Mouse (Mus musculus): ENCODE data around the gene Ten1.

The Ten1 gene

DNA sequence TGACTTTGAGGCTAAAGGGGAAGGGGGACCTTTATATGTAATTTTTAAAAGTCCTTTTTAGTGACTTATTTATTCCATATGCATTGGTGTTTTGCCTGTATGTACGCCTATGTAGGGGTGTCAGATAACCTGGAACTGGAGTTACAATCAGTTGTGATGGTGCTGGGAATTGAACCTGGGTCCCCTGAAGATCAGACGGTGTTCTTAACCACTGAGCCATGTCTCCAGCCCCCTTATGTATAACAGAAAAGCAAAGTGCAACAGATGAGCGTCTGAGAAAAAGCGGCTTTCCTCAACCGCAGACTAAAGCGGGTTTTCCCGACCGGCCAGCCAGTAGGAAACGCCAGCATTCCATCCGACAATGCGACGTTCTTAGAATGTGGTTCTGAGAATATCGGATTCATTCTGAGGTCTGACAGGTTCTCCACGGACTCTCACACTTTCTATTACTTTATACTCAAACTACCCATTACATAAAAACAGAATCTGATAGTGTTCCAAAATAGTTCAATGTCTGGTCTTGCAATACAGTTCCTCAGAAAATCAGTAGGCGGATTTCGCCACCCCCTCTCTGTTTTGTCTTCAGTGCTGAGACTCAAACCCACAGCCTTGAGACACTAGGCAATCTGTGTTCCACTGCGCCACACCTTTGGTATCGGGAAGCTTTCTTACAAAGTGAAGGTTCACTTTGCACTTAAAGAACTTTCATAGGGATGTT lies 1.6 kb upstream of the Ten1 start:
- DNase-seq (ENCODE audit: low read depth, low spot score) = no peak

DNA sequence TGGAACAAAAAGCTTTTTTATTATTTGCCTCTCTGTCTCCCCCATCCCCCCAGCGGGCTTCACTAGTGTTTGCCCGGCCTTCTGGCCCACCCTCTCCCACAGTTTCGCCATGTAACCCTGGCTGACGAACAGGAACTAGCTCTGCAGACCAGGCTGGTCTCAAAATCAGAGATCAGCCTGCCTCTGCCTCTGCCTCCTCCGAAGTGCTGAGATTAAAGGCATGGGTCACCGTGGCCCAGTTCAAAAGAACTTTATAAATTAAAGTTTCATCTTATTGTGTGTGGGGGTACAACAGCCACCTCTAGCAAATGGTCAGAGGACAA lies 1.1 kb upstream of the Ten1 start:
- DNase-seq (ENCODE audit: low read depth, low spot score) = no peak

DNA sequence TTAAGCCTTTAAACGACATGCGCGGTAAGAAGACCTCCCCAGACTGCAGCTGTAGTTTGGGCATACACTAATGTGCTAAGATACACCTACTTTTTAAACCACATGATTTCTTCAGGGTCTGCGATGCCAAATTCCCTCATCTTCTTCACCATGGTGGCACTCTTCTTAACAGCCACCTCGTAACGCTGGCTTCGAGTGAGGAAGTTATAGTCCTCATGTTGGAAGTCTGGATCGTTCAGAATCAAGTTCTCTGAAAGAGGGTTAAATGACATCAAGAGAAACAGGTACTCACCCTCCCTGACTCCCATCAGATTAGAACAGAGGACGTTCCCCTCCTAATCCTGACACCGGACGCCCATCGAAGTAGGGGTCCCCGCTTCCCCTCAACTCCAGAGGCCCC lies 523 bp upstream of the Ten1 start:
- DNase-seq (ENCODE audit: low read depth, low spot score) = no peak

DNA sequence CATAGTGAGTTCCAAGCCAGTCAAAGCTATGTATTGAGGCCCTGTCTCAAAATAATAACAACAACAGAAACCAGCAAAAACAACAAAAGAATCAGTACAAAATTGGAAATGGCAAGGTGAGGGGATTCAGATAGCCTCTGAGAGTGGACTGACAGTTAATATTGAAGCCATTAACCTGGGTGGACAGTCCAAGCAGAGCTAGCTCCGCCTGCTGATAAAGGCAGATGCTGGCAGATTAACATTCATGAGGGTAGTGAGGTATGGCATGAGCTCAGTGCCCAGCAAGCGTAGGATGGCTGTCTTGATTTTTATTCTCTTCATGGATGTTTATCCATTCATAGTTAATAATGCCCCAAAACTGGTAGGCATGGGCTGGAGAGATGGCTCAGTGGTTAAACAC lies 2.5 kb downstream of the Ten1 start:
- no peak for DNase-seq (ENCODE audit: low read depth, low spot score)

DNA sequence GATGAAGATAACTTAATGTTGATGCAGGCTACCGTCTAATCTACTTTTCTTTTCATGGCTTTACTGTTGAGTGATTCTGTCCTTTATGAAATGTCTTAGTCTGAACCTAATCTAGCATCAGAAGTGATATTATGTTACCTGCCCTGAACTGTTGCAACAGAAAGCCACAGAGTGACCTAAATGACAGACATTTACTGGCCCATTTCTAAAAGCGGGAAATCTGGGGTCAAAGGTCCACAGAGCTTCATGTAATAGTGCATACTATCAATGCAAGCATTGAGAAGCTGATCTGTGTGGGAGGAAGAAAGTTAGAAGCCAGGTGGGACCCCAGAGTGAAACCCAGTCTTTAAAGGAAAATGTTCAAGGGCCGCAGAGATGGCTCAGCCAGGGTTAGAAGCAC lies 4.5 kb downstream of the Ten1 start:
- DNase-seq (ENCODE audit: low read depth, low spot score) = no peak

DNA sequence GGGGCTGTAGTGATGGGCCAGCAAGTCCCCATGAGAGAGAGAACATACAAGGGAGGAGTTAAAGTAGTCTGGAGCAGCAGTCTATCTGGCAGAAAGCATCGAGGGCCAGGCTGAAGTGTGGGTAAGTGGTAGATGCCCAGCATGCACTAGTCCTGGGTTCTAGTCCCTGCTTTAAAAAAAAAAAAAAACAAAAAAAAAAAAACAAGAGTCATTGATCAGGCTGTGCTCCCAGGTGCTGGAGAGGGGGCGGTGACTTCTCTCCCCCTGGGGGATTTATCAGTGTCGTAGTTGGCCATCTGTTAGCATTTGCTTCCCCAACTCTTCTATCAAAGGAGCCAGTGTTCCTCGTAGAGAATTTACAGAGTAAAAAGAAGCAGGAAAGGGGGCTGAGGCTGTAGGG lies 8.0 kb downstream of the Ten1 start:
- no peak for DNase-seq (ENCODE audit: low read depth, low spot score)

DNA sequence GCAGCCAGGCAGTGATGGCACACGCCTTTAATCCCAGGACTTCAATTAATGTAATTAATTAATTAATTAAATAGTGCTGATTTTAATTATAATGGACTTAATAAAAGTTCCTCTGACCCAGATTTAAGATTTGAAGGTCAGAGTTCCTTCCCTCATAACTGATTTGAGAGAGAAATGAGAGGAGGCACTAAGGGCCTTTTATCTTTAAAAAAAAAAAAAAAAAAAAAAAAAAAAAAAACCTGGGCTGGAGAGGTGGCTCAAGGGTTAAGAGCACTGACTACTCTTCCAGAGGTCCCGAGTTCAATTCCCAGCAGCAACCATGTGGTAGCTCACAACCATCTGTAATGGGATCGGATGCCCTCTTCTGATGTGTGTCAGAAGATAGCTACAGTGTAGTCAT lies 10.0 kb downstream of the Ten1 start:
- DNase-seq (ENCODE audit: low read depth, low spot score) = no peak

DNA sequence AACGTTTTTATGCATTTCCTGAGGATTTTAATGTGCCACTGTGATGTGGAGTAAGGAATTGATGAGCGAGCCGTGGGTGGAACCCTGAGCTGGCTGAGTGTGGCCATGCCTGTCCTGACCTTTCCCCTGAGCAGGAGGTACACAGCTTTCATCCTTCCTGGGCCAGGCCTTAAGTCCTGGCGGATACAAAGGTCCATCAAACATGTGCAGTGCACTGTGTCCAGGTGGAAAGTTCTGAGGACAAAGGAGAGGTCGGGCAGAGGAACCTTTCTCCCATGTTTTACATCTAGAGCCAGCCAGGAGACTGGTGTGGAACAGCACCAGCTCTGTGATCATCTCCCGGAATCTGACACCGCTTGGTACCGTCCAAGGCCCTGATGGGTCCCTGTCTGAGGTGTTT lies 10.6 kb downstream of the Ten1 start:
- no peak for DNase-seq (ENCODE audit: low read depth, low spot score)

DNA sequence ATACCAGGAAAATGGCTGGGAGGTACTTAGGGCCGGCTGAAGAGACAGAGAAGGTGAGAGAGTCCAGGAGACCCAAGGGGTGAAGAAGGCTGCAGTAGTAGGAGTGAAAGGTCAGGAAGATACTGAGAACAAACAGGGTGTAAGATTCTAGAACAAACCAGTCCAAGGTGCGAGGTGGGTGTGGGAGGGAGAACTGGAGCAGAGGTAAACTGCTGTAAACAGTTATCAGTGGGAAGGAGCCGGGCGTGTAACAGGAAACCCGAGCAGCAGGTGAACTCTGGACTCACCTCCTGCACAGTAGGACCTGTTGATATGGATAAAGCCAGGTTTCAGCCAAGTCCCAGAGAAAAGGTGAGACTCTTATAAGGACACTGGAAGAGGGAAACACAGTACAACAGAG lies 12.0 kb downstream of the Ten1 start:
- no peak for DNase-seq (ENCODE audit: low read depth, low spot score)

DNA sequence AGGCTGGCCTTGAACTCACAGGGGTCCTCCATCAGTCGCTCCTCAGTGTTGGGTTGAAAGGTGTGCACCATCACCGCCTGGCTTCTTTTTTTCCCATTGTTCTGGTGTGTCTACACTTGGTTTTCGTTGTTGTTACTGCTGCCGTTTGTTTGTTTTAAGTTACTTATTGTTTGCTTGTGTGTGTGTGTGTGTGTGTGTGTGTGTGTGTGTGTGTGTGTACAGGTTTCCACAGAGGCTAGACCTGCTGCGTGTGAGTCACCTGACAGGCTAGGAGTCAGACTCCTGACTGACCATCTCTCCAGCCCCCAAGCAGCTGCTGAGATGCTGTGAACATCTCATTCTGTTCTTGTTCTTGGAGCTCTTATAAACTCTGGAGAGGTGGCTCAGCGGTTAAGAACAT lies 14.2 kb downstream of the Ten1 start:
- no peak for DNase-seq (ENCODE audit: low read depth, low spot score)

DNA sequence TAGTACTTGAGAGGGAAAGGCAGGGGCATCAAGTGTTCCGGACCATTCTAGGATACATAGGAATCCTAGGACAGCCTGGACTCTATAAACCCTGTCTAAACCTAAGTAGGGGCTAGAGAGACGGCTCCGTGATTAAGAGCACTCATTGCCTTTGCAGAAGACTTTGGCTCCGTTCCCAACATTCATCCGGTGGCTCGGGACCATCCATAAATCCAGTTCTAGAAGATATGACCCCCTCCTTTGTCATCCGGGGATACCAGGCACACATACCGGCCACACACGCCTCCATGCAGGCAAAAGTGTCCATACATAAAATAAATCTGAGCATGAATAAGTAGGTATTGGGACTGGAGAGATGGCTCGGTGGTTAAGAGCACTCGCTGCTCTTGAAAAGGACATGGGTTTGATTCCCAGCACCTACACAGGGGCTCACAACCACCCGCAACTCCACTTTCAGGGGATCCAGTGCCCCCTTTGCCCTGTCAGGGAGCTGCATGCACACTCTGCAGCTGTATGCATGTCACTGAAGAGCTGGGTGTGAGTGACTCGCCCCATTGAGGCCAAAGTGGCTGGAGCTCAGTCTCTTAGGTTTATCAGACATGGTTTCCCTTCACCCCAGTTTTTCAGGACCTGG lies 15.3 kb downstream of the Ten1 start:
- no peak for DNase-seq (ENCODE audit: low read depth, low spot score)

DNA sequence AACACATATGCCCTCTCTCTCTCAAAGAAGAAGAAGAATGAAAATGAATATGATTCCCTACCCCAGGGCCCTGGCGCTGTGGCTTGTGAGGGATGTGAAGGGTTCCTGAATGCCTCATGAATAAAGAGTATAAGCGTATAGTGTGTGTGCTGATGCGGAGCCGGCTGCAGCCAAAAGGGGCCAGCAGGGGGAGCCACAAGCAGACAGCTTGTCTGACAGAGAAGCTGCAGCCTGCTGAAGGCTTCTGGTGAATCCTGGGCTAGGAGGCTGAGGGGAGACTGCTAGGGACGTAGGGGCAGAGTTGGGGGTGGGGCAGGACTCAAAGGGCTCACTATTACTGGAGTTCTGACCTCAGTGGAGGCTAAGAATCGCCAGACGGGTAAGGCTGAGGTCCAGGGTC lies 16.5 kb downstream of the Ten1 start:
- DNase-seq (ENCODE audit: low read depth, low spot score) = no peak

DNA sequence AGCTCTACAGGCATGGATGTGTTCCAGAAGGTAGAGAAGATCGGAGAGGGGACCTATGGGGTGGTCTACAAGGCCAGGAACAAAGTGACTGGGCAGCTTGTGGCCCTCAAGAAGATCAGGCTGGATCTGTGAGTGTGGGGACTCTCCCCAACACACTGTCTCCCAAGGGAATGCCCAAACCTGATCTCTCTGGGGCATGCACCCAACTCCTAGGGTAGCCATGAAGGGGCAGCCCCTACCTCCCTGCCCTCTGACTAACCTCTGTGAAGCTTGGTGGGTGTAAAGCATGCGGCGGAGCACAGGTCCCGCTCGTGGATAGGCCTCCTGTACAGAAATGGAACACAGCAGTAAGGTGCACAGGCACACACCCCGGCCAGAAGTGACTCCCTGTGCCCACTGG lies 17.3 kb downstream of the Ten1 start:
- DNase-seq (ENCODE audit: low read depth, low spot score) = no peak

DNA sequence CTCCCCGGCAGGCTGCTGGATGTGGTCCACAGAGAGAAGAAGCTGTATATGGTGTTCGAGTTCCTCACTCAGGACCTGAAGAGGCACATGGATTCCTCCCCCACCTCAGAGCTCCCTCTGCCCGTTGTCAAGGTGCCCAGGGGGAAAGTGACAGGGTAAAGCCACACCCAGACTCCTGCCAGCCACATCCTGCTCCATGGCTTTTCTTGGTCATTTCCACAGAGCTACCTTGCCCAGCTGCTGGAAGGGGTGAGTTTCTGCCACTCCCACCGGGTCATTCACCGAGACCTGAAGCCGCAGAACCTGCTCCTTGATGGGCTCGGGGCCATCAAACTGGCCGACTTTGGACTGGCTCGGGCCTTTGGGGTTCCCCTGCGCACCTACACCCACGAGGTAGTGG lies 17.9 kb downstream of the Ten1 start:
- DNase-seq (ENCODE audit: low read depth, low spot score) = no peak

DNA sequence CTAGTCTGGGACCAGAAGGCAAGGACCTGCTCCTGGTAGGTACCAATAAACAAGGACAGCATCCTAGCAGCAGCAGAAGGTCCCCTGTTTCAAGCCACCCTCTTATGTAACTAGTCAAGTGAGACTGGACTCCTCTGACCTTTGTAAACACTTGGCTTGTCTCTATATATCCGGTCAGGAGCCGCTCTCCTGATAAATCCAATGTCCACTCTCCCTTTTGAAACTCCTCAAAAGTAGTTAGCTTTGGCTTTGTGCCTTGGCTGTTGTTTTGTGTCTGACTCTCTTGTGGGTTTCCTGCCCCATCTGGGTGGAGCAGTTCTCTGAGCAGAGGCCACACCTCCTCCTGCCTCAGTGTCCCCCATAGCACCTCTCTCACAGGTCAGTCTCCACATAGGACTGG lies 19.6 kb downstream of the Ten1 start:
- DNase-seq (ENCODE audit: low read depth, low spot score) = no peak

DNA sequence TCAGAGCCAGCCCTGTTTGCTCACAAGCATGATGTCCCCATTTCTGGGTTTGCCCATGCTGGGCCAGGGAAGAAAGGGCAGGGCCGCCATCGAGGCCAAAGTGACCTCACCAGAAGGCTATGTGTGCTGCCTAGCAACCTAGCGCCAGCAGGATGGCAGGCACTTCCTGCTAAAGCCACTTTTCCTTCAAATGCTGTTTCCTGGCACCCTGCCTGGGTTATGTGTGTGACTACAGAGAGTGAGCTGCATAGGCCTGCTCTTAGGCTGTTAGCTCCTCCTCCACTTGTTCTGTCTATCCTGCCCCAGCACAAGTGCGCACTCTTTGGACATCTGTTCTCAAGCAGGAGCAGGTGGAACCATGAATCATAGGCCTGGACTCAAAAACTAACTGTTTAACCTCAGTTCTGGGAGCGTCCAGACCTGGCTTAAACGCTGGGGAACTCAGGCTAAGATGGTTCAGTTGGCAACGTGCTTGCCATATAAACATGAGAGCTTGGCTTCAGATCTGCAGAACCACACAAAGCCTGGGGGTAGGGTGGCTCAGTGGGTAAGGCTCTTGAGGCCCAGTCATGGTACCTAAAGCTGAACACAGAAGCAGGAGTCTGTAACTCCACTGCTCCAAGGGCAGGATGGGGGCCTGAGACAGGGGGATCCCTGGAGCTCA lies 20.2 kb downstream of the Ten1 start:
- DNase-seq (ENCODE audit: low read depth, low spot score) = no peak

DNA sequence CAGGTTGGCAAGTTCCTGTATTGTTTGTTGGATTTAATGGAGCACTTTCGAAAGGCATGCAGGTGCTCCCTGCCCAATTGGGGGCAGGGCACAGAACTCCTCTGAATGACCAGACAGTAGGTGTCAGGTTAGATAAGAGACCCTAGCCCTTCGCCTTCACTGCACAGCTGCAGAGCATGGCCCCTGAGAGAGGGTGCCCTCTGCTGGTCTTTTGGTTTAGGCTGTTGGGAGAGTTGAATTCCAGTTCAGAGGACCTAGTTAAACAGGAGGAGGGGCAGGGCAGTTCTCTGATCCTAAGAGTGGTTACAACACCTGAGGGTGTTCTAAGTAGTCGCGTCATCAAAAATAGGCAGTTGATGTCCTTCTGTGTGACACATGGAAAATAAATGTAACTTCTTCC lies 21.2 kb downstream of the Ten1 start:
- DNase-seq (ENCODE audit: low read depth, low spot score) = peak; percentile 58

DNA sequence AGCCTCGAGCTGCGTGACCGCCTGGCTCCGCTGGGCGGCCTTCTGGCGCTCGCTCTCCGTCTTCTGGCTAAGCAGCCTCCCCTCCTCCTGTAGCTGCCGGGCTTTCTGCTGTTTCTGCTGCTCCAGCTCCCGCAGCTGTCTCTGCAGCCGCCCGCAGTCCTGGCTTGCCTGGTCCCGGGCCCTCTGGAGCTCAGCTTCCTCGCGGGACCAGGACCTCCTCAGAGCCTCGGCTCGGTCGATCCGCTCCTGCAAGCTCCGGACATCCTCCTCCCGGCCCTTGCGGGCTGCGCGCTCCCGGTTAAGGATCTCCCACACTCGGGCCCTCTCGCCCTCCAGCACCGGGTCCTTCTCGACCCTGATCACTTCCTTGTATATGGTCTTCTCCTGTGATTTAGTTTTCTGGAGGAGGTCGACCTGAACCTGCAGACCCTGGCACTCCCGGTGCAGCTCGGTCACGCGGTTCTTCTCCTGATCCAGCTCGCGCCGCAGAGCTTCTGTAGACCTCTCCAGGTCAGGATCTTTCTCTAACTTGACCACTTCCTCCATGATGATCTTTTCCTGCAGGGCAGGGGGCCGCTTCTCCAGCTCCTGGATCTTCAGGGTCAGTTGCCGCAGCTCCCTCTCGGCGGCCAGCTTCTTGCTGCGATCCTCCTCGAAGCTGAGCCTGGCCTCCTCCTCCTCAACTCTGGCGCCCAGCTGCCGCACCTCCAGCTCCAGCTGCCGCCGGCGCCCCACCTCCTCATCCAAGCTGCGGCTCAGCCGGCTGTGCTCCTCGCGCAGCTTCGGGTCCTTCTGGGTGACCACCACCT lies 23.5 kb downstream of the Ten1 start:
- DNase-seq (ENCODE audit: low read depth, low spot score) = no peak

DNA sequence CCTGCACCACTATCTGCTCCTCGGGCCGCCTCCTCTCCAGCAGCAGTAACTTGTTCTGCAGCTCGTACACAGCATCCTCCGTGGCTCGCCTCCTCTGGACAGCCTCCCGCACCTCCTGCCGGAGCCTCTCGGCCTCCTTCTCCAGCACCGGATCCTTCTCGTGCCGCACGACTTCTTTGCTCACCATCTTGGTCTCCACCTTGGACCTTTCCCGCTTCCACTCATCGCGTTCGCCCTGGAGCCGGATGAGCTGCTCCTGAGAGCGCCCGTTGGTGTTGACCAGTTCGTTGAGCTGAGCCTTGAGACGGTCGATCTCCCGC lies 24.0 kb downstream of the Ten1 start:
- no peak for DNase-seq (ENCODE audit: low read depth, low spot score)

DNA sequence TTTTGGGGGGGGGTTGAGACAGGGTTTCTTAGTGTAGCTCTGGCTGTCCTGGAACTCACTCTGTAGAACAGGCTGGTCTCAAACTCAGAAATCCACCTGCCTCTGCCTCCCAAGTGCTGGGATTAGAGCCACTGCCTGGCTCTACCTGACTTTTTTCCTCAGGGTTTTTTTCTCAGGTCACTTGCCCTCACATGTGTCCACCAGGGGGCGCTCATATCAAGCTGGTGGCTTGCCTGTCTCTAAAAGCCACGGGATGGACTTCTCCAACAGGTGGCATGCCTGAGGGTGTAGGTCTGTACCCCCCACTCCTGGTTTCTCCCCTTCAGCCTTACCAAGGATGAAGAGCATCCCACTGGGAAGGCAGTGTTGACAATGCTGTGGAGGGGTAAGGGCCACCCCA lies 27.8 kb downstream of the Ten1 start:
- DNase-seq (ENCODE audit: low read depth, low spot score) = peak; percentile 82

DNA sequence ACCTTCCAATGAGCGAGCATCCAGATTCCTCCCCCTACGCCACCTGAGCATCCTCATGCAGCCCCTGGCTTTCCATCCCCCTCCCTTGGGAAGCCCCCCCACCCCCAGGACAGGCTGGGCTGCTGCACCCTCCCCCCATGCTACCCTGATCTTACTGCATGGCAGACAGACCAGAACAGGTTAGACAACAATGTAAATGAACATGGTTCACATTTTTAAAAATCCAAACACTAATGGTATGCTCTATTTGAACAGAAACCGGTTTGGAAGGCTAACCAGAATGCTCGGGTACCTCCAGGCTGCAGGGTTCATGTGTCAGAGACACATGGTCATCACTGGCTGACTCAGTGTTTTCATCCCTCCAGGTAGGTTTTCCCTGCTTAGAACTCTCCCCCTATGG lies 30.0 kb downstream of the Ten1 start:
- DNase-seq (ENCODE audit: low read depth, low spot score) = no peak

DNA sequence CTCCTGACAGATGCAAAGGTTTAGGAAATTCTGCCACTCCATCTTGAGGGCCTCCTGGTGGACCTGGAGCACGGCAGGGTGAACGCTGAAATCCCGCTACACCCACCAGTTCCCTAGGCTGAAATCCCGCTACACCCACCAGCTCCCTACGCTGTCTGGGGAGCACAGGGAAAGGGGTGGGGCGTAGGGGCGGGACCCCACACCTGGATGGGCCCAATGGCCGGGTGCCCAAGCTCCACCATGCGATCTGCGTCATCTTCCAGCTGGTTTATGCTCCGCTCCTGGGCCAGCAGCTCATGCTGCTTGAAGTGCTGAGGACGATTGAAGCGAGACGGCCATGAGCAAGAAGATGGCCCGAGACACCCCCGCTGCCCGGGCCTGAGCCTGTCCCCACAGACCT lies 33.8 kb downstream of the Ten1 start:
- no peak for DNase-seq (ENCODE audit: low read depth, low spot score)

DNA sequence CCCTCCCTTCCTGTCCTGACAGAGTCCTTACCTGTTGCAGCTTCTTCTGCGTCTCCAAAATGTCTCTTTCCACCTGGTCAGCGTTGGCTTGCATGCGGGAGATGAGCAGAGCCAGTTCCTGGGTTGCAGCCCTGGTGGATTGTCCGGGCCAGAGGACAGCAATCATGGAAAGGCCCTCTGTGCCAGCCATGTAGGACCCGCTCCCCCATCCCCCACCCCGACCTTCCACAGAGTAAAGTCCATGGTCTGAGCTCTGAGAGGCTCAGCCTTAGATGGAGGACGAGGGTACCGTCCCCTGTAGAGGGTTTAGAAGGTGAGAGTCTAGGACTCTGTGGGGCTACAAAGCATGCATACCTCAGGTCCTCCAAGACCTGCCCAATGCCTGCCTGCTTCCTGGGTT lies 36.2 kb downstream of the Ten1 start:
- DNase-seq (ENCODE audit: low read depth, low spot score) = no peak

Measured in forelimb bud, embryonic 11.5 days (tissue).